Mouse (Mus musculus) cerebellum, postnatal 36 days (tissue): ENCODE results near the gene Nkx2-1.
A peak's percentile ranks its signal among the peaks of the same experiment; 100 is the strongest.
"Not testable (repeated sequence)": the region's sequence is repeated elsewhere in the genome, so short reads cannot be mapped to it uniquely, and the experiment has no call there.

Experiments
- DNase-seq, 2 experiments: peaks; one replicate each; pipeline ENCODE4 v3.0.0; 2021 to 2022; ENCODE audit warnings: mixed read lengths in 2 of 2

The Nkx2-1 gene

GRCm38 (mm10) chr12:56536884-56537265 is at the start of gene Nkx2-1:
Nkx2-1 (minus strand) TSS chr12:56536908.
- no peak for DNase-seq

GRCm38 (mm10) chr12:56541068-56541467 is 4.4 kb upstream of the Nkx2-1 start:
- DNase-seq: peak; percentile 70 to 74

- DNase-seq: no peak
Measured at GRCm38 (mm10) chr12:56540591-56540990, 3.9 kb upstream of the Nkx2-1 start.

GRCm38 (mm10) chr12:56538601-56539000 is 1.9 kb upstream of the Nkx2-1 start:
- no peak for DNase-seq

- no peak for DNase-seq
Measured at GRCm38 (mm10) chr12:56537931-56538330, 1.2 kb upstream of the Nkx2-1 start.

GRCm38 (mm10) chr12:56537342-56537741 is 634 bp upstream of the Nkx2-1 start:
- DNase-seq: no peak

- no peak for DNase-seq
Measured at GRCm38 (mm10) chr12:56536174-56536883, 379 bp downstream of the Nkx2-1 start.

- no peak for DNase-seq
Measured at GRCm38 (mm10) chr12:56535411-56536173, 1.1 kb downstream of the Nkx2-1 start.

- no peak for DNase-seq
Measured at GRCm38 (mm10) chr12:56534651-56535326, 1.9 kb downstream of the Nkx2-1 start.

GRCm38 (mm10) chr12:56534311-56534650 is 2.4 kb downstream of the Nkx2-1 start:
- DNase-seq: no peak

GRCm38 (mm10) chr12:56533501-56534310 is 3.0 kb downstream of the Nkx2-1 start:
- DNase-seq: no peak

GRCm38 (mm10) chr12:56532986-56533495 is 3.7 kb downstream of the Nkx2-1 start:
- DNase-seq: no peak

GRCm38 (mm10) chr12:56532142-56532541 is 4.6 kb downstream of the Nkx2-1 start:
- DNase-seq: no peak

GRCm38 (mm10) chr12:56531051-56531620 is 5.6 kb downstream of the Nkx2-1 start:
- DNase-seq: no peak

- no peak for DNase-seq
Measured at GRCm38 (mm10) chr12:56529931-56530330, 6.8 kb downstream of the Nkx2-1 start.

- no peak for DNase-seq
Measured at GRCm38 (mm10) chr12:56528881-56529681, 7.6 kb downstream of the Nkx2-1 start.

- DNase-seq: no peak
Measured at GRCm38 (mm10) chr12:56528034-56528570, 8.6 kb downstream of the Nkx2-1 start.

- DNase-seq: no peak
Measured at GRCm38 (mm10) chr12:56527071-56527470, 9.6 kb downstream of the Nkx2-1 start.

GRCm38 (mm10) chr12:56525219-56525797 is 11.4 kb downstream of the Nkx2-1 start:
- not testable (repeated sequence) for DNase-seq

GRCm38 (mm10) chr12:56524201-56524600 is 12.5 kb downstream of the Nkx2-1 start:
- DNase-seq: no peak

GRCm38 (mm10) chr12:56522191-56522590 is 14.5 kb downstream of the Nkx2-1 start:
- DNase-seq: no peak
